Mouse (Mus musculus) inflammation-experienced regulatory T-cells, adult 6 months (primary cell): ENCODE data around the gene Gigyf2. TPM values are rescaled to one million over a fixed set of nuclear protein-coding genes. Genes with fewer than 3 reads are reported as not detected.

ENCODE experiments used
- ATAC-seq: one replicate; pipeline ENCODE4 v1.8.0; 2017
- polyA plus RNA-seq, 3 experiments: library from polyadenylated mRNA; unstranded; fragments of 100-300 nt; shearing (Covaris generic); gene quantifications; one replicate each; pipeline ENCODE4 v1.2.1; 2017

Gene Gigyf2
- polyA plus RNA-seq, 3 experiments from 2014 or later = 44.7 to 78.2 (median 51.4) TPM

- no peak for ATAC-seq
Observed at GRCm38 (mm10) chr1:87321071-87321470, 5.7 kb upstream of the Gigyf2 start.

DNA sequence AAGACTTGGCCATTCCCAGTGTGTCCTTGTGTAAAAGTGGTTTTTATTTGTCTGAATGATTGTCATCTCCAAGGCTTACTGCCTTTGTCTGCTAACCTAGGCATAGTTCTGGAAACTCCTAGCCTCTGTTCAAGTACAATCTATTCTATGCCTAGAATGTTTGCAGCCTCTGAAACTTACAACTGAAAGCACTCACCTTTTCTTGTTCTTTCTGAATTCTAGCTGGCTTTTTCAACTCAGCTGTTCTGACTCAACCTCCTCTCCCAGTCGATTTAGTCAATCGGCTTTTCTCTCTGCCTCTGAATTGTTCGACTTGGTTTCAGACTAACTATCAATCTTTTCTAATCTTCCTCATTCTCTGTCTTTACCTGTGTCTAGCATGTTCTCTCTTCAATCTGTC lies 4.0 kb upstream of the Gigyf2 start:
- ATAC-seq = no peak

GRCm38 (mm10) chr1:87324649-87325048 lies 2.1 kb upstream of the Gigyf2 start:
- ATAC-seq = no peak

DNA sequence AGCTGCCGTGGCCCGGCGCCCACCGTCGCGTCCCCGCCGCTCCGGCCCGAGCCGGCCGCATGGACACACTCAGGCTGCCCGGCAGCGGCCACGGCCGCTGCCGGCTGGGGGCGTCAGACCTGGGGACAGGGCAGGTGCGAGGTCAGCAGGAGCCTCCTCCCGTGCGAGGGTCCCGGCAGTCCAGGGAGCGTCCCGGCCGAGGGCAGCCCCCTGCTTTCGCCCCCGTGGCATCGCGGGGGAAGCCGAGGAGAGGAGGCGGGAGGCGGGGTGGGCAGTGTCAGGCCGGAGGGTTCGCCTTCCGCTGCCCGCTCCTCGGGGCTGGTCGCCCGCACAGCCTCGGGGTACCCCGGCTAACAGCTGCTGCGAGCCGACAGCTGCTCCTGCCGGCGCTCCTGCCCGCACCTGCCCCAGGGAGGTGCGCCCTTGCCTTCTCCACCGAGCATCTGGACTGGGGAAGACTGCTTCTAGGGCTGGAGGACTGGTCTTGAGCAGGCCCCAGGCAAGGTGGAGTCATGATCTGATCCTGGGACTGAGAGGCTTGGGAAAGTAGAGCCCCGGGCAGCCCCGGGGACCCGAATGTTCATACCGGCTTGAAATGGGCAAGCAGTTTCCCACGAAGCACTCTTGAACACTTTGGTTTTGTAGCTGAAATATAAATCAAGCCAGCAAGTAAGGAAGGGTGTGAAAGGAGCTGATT lies 515 bp downstream of the Gigyf2 start:
- peak; percentile 31 for ATAC-seq

DNA sequence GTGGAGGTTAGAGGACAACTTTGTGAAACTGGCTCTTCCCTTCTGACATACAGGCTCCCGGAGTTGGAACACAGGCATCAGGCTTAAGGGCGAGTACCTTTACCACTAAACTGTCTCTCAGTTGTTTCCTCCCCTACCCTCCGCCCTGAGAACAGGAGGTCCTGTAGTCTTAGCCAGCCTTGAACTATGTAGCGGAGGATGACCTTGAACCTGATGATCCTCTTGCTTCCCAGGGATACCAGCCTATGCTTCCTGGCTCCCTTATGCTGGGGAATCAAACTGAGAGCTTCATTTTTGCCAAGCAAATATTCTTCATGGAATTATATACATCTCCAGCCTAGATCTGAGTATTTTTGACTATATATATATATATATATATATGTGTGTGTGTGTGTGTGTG lies 5.0 kb downstream of the Gigyf2 start:
- no peak for ATAC-seq

- ATAC-seq = no peak
Observed at GRCm38 (mm10) chr1:87350576-87350975, 23.8 kb downstream of the Gigyf2 start.

DNA sequence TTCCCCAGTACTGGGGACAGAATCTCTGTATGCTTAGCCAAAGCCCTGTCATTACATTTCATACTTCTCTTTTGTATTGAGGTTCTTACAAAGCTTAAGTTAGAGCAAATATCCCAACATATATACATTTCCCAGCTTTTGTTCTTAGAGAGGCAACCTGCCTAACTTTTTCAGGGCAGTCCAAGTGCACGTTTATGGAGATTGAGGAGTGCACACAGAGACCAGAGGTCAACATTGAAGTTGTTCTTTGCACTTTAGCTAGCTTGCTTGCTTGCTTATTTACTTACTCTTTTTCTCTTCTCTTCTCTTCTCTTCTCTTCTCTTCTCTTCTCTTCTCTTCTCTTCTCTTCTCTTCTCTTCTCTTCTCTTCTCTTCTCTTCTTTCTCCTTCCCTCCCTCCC lies 33.5 kb downstream of the Gigyf2 start:
- no peak for ATAC-seq

- no peak for ATAC-seq
Observed at GRCm38 (mm10) chr1:87378024-87378560, 51.3 kb downstream of the Gigyf2 start.

- no peak for ATAC-seq
Observed at GRCm38 (mm10) chr1:87379919-87380318, 53.1 kb downstream of the Gigyf2 start.

GRCm38 (mm10) chr1:87381152-87381551 lies 54.4 kb downstream of the Gigyf2 start:
- ATAC-seq = no peak

- ATAC-seq = no peak
Observed at GRCm38 (mm10) chr1:87386436-87387092, 59.8 kb downstream of the Gigyf2 start.

DNA sequence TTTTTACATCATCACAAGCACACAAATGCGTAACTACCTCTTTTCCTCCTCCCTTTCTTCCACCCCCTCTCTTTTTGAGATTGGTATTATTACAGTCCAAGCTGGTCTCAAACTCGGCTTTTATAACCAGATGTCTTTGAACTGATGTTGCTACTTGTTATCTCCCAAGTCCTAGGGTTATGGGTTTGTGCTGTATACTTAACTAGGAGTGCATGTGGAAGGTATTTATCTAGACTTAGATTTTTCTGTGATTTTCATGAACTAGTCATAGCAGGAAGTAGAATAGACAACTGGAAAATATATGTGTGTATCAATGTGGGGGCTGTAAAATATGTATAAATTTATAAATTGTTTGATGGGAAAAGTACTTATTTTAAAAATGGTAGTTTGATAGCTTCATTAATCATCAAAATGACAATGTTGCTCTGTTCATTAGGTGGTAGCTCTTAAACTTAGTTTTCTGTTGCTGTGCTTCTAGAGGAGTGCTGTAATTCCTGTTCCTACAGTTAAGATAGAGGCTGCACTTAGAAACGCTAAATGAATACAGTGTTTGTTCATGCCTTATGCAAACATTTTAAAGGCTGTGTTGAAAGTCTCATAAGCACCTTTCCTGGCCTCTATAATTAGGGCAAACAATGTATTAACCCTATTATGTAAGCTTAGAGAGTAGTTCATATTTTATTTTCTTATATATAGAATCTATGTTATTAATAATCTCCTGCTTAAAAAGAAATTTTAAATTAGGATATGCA lies 66.8 kb downstream of the Gigyf2 start:
- ATAC-seq = no peak

- no peak for ATAC-seq
Observed at GRCm38 (mm10) chr1:87394594-87394993, 67.8 kb downstream of the Gigyf2 start, which contains the start of gene Kcnj13. Gene Kcnj13 (minus strand): TSS chr1:87394729.

GRCm38 (mm10) chr1:87396923-87397586 lies 70.3 kb downstream of the Gigyf2 start:
- ATAC-seq = no peak

GRCm38 (mm10) chr1:87404710-87405109 lies 77.9 kb downstream of the Gigyf2 start:
- ATAC-seq = no peak

DNA sequence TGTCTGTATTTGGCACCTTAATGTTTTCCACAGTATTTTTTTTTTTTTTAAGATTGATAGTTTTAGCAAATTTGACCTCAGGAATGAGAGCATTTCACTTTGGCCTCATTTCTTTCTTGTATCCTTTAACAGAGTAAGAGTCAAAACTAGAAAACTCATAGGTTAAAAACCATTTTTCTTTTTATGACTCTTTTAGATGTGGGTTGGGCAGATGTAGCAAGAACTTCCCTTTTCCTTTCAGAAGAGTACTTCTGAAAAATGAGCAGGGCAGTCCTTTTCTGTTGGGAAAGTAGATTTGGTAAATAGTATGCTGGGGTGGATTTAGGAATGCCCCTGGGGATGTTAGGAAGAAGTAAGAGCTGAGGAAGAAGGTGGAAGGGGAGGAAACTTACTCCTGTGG lies 79.2 kb downstream of the Gigyf2 start:
- no peak for ATAC-seq

- no peak for ATAC-seq
Observed at GRCm38 (mm10) chr1:87409380-87409779, 82.6 kb downstream of the Gigyf2 start.

GRCm38 (mm10) chr1:87418733-87419132 lies 91.9 kb downstream of the Gigyf2 start:
- peak; percentile 46 for ATAC-seq

- no peak for ATAC-seq
Observed at GRCm38 (mm10) chr1:87435125-87435524, 108.3 kb downstream of the Gigyf2 start.

GRCm38 (mm10) chr1:87436583-87436982 lies 109.8 kb downstream of the Gigyf2 start:
- no peak for ATAC-seq

DNA sequence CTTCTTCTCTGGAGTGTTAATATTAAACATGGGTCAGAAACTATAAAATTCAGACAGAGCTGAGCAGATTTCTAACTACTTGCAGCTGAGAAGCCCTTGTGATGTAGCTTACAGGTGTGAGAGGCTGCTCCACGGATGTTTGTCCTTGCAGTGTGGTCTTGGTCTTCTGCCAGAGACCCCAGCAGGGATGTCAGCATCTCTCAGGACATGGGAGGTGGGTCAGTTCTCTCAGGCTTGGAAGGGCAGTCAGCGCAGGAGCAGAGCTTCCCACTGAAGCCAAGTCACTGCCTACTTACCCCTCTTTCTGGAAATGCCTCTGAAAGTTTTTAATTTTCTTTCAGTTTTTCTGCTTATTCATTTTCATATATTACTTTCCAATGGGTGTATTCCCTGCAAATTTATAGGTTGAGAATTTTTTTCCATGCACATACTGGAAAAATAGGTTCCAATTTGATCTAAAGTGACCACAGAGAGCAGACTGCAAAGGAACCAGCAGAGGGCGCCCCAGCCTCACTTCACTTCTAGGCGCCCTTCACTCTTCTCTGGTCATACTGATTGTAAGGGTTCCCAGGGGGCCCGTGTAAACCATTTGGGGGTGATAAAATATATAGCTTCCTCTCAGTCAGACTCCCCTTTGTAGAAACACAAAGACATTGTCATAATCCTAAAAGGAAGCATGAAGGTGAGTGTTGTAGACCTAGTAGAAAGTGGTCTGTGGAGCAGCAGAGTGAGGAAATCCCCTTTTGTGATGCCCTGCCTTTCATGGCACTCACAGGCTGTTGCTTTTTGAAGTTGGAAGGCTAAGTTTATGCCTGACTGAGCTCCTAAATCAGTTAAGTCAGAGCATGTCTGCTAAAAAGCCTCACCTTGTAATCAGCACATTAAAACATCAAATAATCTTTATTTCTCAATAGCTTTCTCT lies 120.6 kb downstream of the Gigyf2 start:
- ATAC-seq = peak; percentile 71

- no peak for ATAC-seq
Observed at GRCm38 (mm10) chr1:87449432-87449831, 122.6 kb downstream of the Gigyf2 start.
